Mouse (Mus musculus) spleen, adult 18-20 months (tissue): ENCODE measurements around the gene Anapc15.

ENCODE experiments used
- DNase-seq, 2 experiments: peaks; one replicate each; pipeline ENCODE4 v3.0.0; 2022; ENCODE audit warnings: mixed read lengths in 2 of 2

The Anapc15 gene

GRCm38 (mm10) chr7:101851689-101852088, 11.8 kb upstream of the Anapc15 start:
- no peak for DNase-seq

GRCm38 (mm10) chr7:101852846-101853245, 10.7 kb upstream of the Anapc15 start:
- no peak for DNase-seq

GRCm38 (mm10) chr7:101853816-101854215, 9.7 kb upstream of the Anapc15 start:
- no peak for DNase-seq

- DNase-seq, result no peak
These were observed 6.4 kb upstream of the Anapc15 start, which contains the start of gene Folr2 for GRCm38 (mm10) chr7:101857094-101857493. TSS of gene Folr2 (minus strand) at chr7:101857194.

- peak; percentile 11 to 15 for DNase-seq
These were observed 5.2 kb upstream of the Anapc15 start for GRCm38 (mm10) chr7:101858362-101858761.

GRCm38 (mm10) chr7:101860978-101861377, 2.5 kb upstream of the Anapc15 start:
- no peak for DNase-seq

- DNase-seq, result no peak
These were observed 1.2 kb upstream of the Anapc15 start for GRCm38 (mm10) chr7:101862291-101862690.

- DNase-seq, result no peak
These were observed 3.2 kb downstream of the Anapc15 start for GRCm38 (mm10) chr7:101866491-101867265.

- DNase-seq, result no peak
These were observed 4.0 kb downstream of the Anapc15 start for GRCm38 (mm10) chr7:101867482-101867881.

GRCm38 (mm10) chr7:101868241-101869162, 5.0 kb downstream of the Anapc15 start:
- DNase-seq, result no peak

- DNase-seq, result no peak
These were observed 5.6 kb downstream of the Anapc15 start for GRCm38 (mm10) chr7:101869163-101869500.

- no peak for DNase-seq
These were observed 7.1 kb downstream of the Anapc15 start, which contains the start of gene Folr1 for GRCm38 (mm10) chr7:101870629-101871028. TSS of gene Folr1 (minus strand) at chr7:101870788.

- DNase-seq, result no peak
These were observed 7.8 kb downstream of the Anapc15 start for GRCm38 (mm10) chr7:101871296-101871695.

GRCm38 (mm10) chr7:101875978-101876377, 12.5 kb downstream of the Anapc15 start:
- no peak for DNase-seq

- no peak for DNase-seq
These were observed 17.3 kb downstream of the Anapc15 start for GRCm38 (mm10) chr7:101880855-101881254.

- no peak for DNase-seq
These were observed 19.1 kb downstream of the Anapc15 start for GRCm38 (mm10) chr7:101882413-101883154.

GRCm38 (mm10) chr7:101884160-101884559, 20.6 kb downstream of the Anapc15 start:
- DNase-seq, result no peak

GRCm38 (mm10) chr7:101886274-101886673, 22.8 kb downstream of the Anapc15 start:
- DNase-seq, result no peak

GRCm38 (mm10) chr7:101888460-101888859, 24.9 kb downstream of the Anapc15 start:
- no peak for DNase-seq

GRCm38 (mm10) chr7:101895695-101896094, 32.2 kb downstream of the Anapc15 start:
- DNase-seq, result no peak

- peak; percentile 93 to 94 for DNase-seq
These were observed 32.9 kb downstream of the Anapc15 start for GRCm38 (mm10) chr7:101896104-101897066.
